Mouse (Mus musculus): ENCODE measurements around the gene Tnpo2. TPM values are rescaled to one million over a fixed set of nuclear protein-coding genes. Genes with fewer than 3 reads are reported as not detected.

Tnpo2 gene
- polyA plus RNA-seq, 1 experiment from 2014 or later, result 31.0 TPM

GRCm38 (mm10) chr8:85083108-85083813, 46.5 kb downstream of the Tnpo2 start, which contains the start of gene Man2b1:
Man2b1 (plus strand) TSS chr8:85083270.
- Histone ChIP-seq H3K9ac (ENCODE audit: low read length) (peak within 1 kb of the TSS; percentile 81), H3K4me3 (replicated peaks; ENCODE audit: low read length) (peak within 1 kb of the TSS; percentile 75), H3K4me1 (ENCODE audit: control insufficient read depth, insufficient read depth, low read length) (peaks cover 25% of the 10 kb centered on the region), H3K9me3 (replicated peaks; ENCODE audit: control insufficient read depth, low read length) (no peaks in the 10 kb centered on the region), H3K36me3 (ENCODE audit: control insufficient read depth, insufficient read depth, low read length) (0 out of 2 replicates have a peak, but pooled peaks cover under 1% of the 10 kb centered on the region), H3K27ac (ENCODE audit: low read length) (peak within 1 kb of the TSS; percentile 46), H3K27me3 (ENCODE audit: control insufficient read depth, insufficient read depth, low read length) (no peaks in the 10 kb centered on the region), H3K4me2 (ENCODE audit: low read depth, low read length) (peak within 1 kb of the TSS; percentile 81)
- ATAC-seq (ENCODE audit: insufficient read depth, low FRiP score), result peak; percentile 93
- WGBS, result under 1% methylated on average over 30 of the region's 30 CpGs

- Histone ChIP-seq H3K4me2 (ENCODE audit: low read depth, low read length) (no peak overlapping the region), H3K4me3 (replicated peaks; ENCODE audit: low read length) (no peak overlapping the region), H3K27me3 (ENCODE audit: control insufficient read depth, insufficient read depth, low read length) (no peaks in the 10 kb centered on the region), H3K9me3 (replicated peaks; ENCODE audit: control insufficient read depth, low read length) (no peaks in the 10 kb centered on the region), H3K9ac (ENCODE audit: low read length) (no peak overlapping the region), H3K36me3 (ENCODE audit: control insufficient read depth, insufficient read depth, low read length) (peaks cover 6% of the 10 kb centered on the region; the same call in 1 of the 2 replicates), H3K4me1 (ENCODE audit: control insufficient read depth, insufficient read depth, low read length) (peaks cover 22% of the 10 kb centered on the region), H3K27ac (ENCODE audit: low read length) (no peak overlapping the region)
- 82% methylated on average over 8 of the region's 8 CpGs for WGBS
- ATAC-seq (ENCODE audit: insufficient read depth, low FRiP score), result no peak
These were observed 47.9 kb downstream of the Tnpo2 start for GRCm38 (mm10) chr8:85084633-85085032.

- Histone ChIP-seq H3K4me3 (replicated peaks; ENCODE audit: low read length) (no peak overlapping the region), H3K36me3 (ENCODE audit: control insufficient read depth, insufficient read depth, low read length) (peaks cover 10% of the 10 kb centered on the region; the same call in 1 of the 2 replicates), H3K4me1 (ENCODE audit: control insufficient read depth, insufficient read depth, low read length) (peaks cover 17% of the 10 kb centered on the region), H3K4me2 (ENCODE audit: low read depth, low read length) (no peak overlapping the region), H3K9ac (ENCODE audit: low read length) (no peak overlapping the region), H3K9me3 (replicated peaks; ENCODE audit: control insufficient read depth, low read length) (no peaks in the 10 kb centered on the region), H3K27ac (ENCODE audit: low read length) (no peak overlapping the region), H3K27me3 (ENCODE audit: control insufficient read depth, insufficient read depth, low read length) (no peaks in the 10 kb centered on the region)
- ATAC-seq (ENCODE audit: insufficient read depth, low FRiP score), result no peak
- 84% methylated on average over 3 of the region's 3 CpGs for WGBS
These were observed 49.5 kb downstream of the Tnpo2 start for GRCm38 (mm10) chr8:85086238-85086637.

GRCm38 (mm10) chr8:85088771-85089170, 52.1 kb downstream of the Tnpo2 start:
- WGBS, result 76% methylated on average over 2 of the region's 2 CpGs
- no peaks in the 10 kb centered on the region for H3K9me3 ChIP-seq (replicated peaks; ENCODE audit: control insufficient read depth, low read length)
- H3K4me1 ChIP-seq (ENCODE audit: control insufficient read depth, insufficient read depth, low read length), result peaks cover 6% of the 10 kb centered on the region; the same call in 1 of the 2 replicates
- no peak overlapping the region for H3K27ac ChIP-seq (ENCODE audit: low read length)
- no peaks in the 10 kb centered on the region for H3K27me3 ChIP-seq (ENCODE audit: control insufficient read depth, insufficient read depth, low read length)
- H3K4me3 ChIP-seq (replicated peaks; ENCODE audit: low read length), result no peak overlapping the region
- no peak for ATAC-seq (ENCODE audit: insufficient read depth, low FRiP score)
- H3K9ac ChIP-seq (ENCODE audit: low read length), result no peak overlapping the region
- no peak overlapping the region for H3K4me2 ChIP-seq (ENCODE audit: low read depth, low read length)
- H3K36me3 ChIP-seq (ENCODE audit: control insufficient read depth, insufficient read depth, low read length), result peaks cover 16% of the 10 kb centered on the region; the same call in 1 of the 2 replicates

- Histone ChIP-seq H3K4me2 (ENCODE audit: low read depth, low read length) (no peak overlapping the region), H3K9ac (ENCODE audit: low read length) (no peak overlapping the region), H3K27me3 (ENCODE audit: control insufficient read depth, insufficient read depth, low read length) (no peaks in the 10 kb centered on the region), H3K27ac (ENCODE audit: low read length) (no peak overlapping the region), H3K4me1 (ENCODE audit: control insufficient read depth, insufficient read depth, low read length) (no peaks in the 10 kb centered on the region), H3K4me3 (replicated peaks; ENCODE audit: low read length) (no peak overlapping the region), H3K36me3 (ENCODE audit: control insufficient read depth, insufficient read depth, low read length) (peaks cover 16% of the 10 kb centered on the region; the same call in 1 of the 2 replicates), H3K9me3 (replicated peaks; ENCODE audit: control insufficient read depth, low read length) (no peaks in the 10 kb centered on the region)
- WGBS, result 82% methylated on average over 11 of the region's 11 CpGs
- no peak for ATAC-seq (ENCODE audit: insufficient read depth, low FRiP score)
These were observed 54.1 kb downstream of the Tnpo2 start for GRCm38 (mm10) chr8:85090856-85091255.

GRCm38 (mm10) chr8:85091526-85092090, 54.9 kb downstream of the Tnpo2 start:
- H3K36me3 ChIP-seq (ENCODE audit: control insufficient read depth, insufficient read depth, low read length), result peaks cover 19% of the 10 kb centered on the region; the same call in 1 of the 2 replicates
- ATAC-seq (ENCODE audit: insufficient read depth, low FRiP score), result no peak

GRCm38 (mm10) chr8:85095051-85095450, 58.3 kb downstream of the Tnpo2 start:
- 95% methylated on average over 13 of the region's 13 CpGs for WGBS
- H3K9ac ChIP-seq (ENCODE audit: low read length), result no peak overlapping the region
- H3K27me3 ChIP-seq (ENCODE audit: control insufficient read depth, insufficient read depth, low read length), result no peaks in the 10 kb centered on the region
- no peak for ATAC-seq (ENCODE audit: insufficient read depth, low FRiP score)
- no peak overlapping the region for H3K4me2 ChIP-seq (ENCODE audit: low read depth, low read length)
- H3K36me3 ChIP-seq (ENCODE audit: control insufficient read depth, insufficient read depth, low read length), result peaks cover 22% of the 10 kb centered on the region; the same call in 1 of the 2 replicates
- no peak overlapping the region for H3K4me3 ChIP-seq (replicated peaks; ENCODE audit: low read length)
- H3K27ac ChIP-seq (ENCODE audit: low read length), result no peak overlapping the region
- H3K9me3 ChIP-seq (replicated peaks; ENCODE audit: control insufficient read depth, low read length), result no peaks in the 10 kb centered on the region
- H3K4me1 ChIP-seq (ENCODE audit: control insufficient read depth, insufficient read depth, low read length), result no peaks in the 10 kb centered on the region

More at GRCm38 (mm10) chr8:85091526-85092090, 54.9 kb downstream of the Tnpo2 start:
- Histone ChIP-seq H3K27ac (ENCODE audit: low read length) (no peak overlapping the region), H3K9ac (ENCODE audit: low read length) (no peak overlapping the region), H3K4me1 (ENCODE audit: control insufficient read depth, insufficient read depth, low read length) (no peaks in the 10 kb centered on the region), H3K4me2 (ENCODE audit: low read depth, low read length) (no peak overlapping the region), H3K4me3 (replicated peaks; ENCODE audit: low read length) (no peak overlapping the region), H3K9me3 (replicated peaks; ENCODE audit: control insufficient read depth, low read length) (no peaks in the 10 kb centered on the region), H3K27me3 (ENCODE audit: control insufficient read depth, insufficient read depth, low read length) (no peaks in the 10 kb centered on the region)
- WGBS, result 39% methylated on average over 21 of the region's 21 CpGs

GRCm38 (mm10) chr8:85095566-85095965, 58.9 kb downstream of the Tnpo2 start:
- H3K9ac ChIP-seq (ENCODE audit: low read length), result no peak overlapping the region
- ATAC-seq (ENCODE audit: insufficient read depth, low FRiP score), result no peak
- no peaks in the 10 kb centered on the region for H3K4me1 ChIP-seq (ENCODE audit: control insufficient read depth, insufficient read depth, low read length)
- no peak overlapping the region for H3K4me3 ChIP-seq (replicated peaks; ENCODE audit: low read length)
- no peak overlapping the region for H3K27ac ChIP-seq (ENCODE audit: low read length)
- H3K4me2 ChIP-seq (ENCODE audit: low read depth, low read length), result no peak overlapping the region
- no peaks in the 10 kb centered on the region for H3K27me3 ChIP-seq (ENCODE audit: control insufficient read depth, insufficient read depth, low read length)
- peaks cover 22% of the 10 kb centered on the region; the same call in 1 of the 2 replicates for H3K36me3 ChIP-seq (ENCODE audit: control insufficient read depth, insufficient read depth, low read length)
- 94% methylated on average over 7 of the region's 7 CpGs for WGBS
- H3K9me3 ChIP-seq (replicated peaks; ENCODE audit: control insufficient read depth, low read length), result no peaks in the 10 kb centered on the region

- H3K27ac ChIP-seq (ENCODE audit: low read length), result no peak overlapping the region
- 92% methylated on average over 16 of the region's 16 CpGs for WGBS
- ATAC-seq (ENCODE audit: insufficient read depth, low FRiP score), result no peak
- H3K36me3 ChIP-seq (ENCODE audit: control insufficient read depth, insufficient read depth, low read length), result peaks cover 18% of the 10 kb centered on the region; the same call in 1 of the 2 replicates
- no peak overlapping the region for H3K4me3 ChIP-seq (replicated peaks; ENCODE audit: low read length)
- no peaks in the 10 kb centered on the region for H3K4me1 ChIP-seq (ENCODE audit: control insufficient read depth, insufficient read depth, low read length)
- no peak overlapping the region for H3K9ac ChIP-seq (ENCODE audit: low read length)
- no peaks in the 10 kb centered on the region for H3K27me3 ChIP-seq (ENCODE audit: control insufficient read depth, insufficient read depth, low read length)
- H3K9me3 ChIP-seq (replicated peaks; ENCODE audit: control insufficient read depth, low read length), result no peaks in the 10 kb centered on the region
- H3K4me2 ChIP-seq (ENCODE audit: low read depth, low read length), result no peak overlapping the region
These were observed 59.5 kb downstream of the Tnpo2 start for GRCm38 (mm10) chr8:85096196-85096595.
